Mouse (Mus musculus): ENCODE data around the gene Muc5ac.

Gene Muc5ac

DNA sequence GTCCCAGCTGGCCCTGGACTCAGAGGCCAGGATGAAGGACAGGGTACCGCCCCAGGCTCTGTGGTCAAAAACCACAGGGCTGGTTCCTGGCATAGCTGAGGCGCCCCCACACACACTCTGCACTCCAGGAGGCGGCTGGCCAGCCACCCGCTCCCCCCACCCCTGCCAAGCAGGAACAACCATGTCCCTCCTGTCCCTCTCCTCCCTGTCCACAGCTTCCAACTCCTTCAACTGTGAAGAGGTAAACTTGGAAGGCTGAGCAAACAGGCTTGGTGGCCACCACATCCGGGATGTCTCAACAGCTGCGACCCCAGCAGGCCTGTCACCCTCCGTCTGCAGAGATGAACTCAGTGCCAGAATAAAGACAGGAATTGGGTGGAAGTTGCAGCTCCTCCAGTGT is 47.2 kb downstream of the Muc5ac start:
- DNase-seq (ENCODE audit: low spot score in 2 of 2): no peak

DNA sequence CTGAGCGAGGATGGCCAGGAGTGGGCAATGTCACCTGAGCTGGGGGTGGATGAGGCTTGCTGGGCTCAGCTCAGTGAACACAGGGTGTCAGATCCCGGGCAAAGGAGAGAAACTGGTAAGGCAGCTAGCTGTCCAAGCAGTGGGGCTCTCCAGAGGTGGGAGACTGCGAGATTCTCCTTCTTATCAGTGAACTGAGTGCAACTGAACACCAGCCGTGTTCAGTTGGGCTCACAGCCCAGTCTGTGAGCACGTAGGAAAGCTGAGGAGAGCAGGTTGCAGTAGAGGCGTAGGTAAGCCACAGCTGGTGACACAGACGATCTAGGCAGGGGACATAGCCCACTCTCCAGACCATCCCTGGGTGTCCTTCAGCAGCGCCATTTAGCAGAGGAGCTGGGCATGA is 47.7 kb downstream of the Muc5ac start:
- DNase-seq (ENCODE audit: low spot score in 2 of 2): no peak

DNA sequence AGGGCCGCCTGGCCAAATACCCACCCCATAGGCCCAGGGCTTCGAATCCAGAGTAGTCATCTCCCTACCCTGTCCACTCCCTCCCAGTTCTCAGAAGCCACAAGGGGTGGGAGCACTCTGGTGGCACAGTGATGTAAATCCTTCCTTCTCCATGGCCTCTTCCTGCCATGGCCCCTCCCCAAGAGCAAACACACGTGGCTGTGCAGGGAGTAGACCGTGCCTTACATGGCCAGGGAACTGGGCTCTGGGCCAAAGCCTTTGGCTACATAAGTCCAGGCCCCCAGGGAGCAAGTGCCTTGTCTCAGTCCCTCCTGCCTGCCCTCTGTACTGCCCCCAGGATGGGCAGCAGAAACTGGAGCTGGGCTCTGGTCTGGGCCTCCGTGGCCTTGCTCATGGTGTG is 50.0 kb downstream of the Muc5ac start, which contains the start of gene Muc5b:
Gene Muc5b, plus strand, starts transcription at position 292 of the 400 bp plus-strand sequence.
- no peak for DNase-seq (ENCODE audit: low spot score in 2 of 2)

DNA sequence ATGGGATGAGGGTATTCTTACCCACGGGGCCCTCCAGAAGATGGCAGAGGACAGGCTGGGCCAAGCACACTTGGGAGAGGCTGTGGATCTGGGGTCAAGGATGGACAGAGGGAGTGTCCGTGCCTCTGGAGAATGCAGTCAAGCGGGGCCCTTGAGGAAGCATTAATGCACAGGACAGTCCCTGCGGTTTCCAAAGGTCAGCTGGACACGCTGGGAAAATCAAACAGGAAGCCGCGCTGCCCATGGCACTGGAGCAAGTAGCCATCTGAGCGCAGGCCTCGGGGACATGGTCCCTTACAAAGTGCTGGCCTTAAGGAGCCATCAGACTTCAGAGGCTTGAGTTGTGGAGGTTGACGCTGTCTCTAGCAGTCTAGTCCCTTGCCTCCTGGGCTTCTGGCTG is 51.6 kb downstream of the Muc5ac start:
- DNase-seq (ENCODE audit: low spot score in 2 of 2): no peak

DNA sequence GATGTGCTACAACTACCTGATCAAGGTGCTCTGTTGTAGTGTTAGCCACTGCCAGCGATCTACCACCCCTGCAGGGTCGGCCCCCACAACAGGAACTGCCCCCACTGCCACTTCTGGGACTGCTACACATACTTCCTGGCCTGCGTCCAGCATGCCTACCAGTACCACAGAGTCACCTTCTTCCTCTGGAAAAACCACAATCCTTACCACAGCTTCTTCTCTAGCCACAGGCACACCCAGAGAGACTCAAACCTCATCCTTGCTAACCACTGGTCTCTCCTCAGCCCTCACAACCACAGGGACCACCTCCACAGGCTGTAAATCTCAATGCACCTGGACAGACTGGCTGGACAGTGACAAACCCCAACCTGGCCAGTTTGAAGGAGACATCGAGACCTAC is 72.3 kb downstream of the Muc5ac start:
- DNase-seq (ENCODE audit: low spot score in 2 of 2): no peak
